Mouse (Mus musculus): ENCODE data around the gene Gm21776.
"Not testable (repeated sequence)": the region's sequence is repeated elsewhere in the genome, so short reads cannot be mapped to it uniquely, and the experiment has no call there.

The Gm21776 gene

DNA sequence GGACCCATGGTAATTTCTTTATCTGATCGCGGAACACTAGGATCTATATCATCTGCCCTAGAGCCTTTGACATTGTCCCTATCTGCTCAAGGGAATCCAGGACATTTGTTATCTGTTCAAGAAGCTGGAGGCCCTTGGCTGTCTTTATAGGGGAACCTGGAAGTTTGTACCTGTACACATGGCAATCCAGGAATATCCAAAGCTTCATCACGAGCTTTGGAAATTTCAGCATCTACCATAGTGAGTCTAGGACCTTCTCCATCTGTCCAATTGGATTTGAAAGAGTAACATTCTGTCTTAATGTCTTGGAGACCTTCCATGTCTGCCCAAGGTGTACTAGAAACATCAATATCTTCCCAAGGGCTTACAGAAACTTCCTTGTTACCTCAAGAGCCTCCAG is at the start of gene Gm21776:
TSS of gene Gm21776 (plus strand) at position 301 of the 400 bp plus-strand sequence.
- DNase-seq = not testable (repeated sequence)
